Mouse (Mus musculus): ENCODE data around the gene Mrps23. TPM values are rescaled to one million over a fixed set of nuclear protein-coding genes. Genes with fewer than 3 reads are reported as not detected.
A peak's percentile ranks its signal among the peaks of the same experiment; 100 is the strongest.

The Mrps23 gene
- polyA plus RNA-seq, 1 experiment from 2014 or later: 105 TPM

- Histone ChIP-seq H3K4me2 (ENCODE audit: low read depth, low read length) (peak overlapping the region; percentile 77), H3K27me3 (ENCODE audit: control insufficient read depth, insufficient read depth, low read length) (no peaks in the 10 kb centered on the region), H3K4me3 (ENCODE audit: low read length) (peak overlapping the region; percentile 48), H3K36me3 (ENCODE audit: control insufficient read depth, insufficient read depth) (no peaks in the 10 kb centered on the region), H3K27ac (ENCODE audit: low read length) (peak overlapping the region; percentile 97), H3K9ac (ENCODE audit: low read length) (peak overlapping the region; percentile 44), H3K4me1 (ENCODE audit: control insufficient read depth, insufficient read depth, low read length) (peaks cover 67% of the 10 kb centered on the region), H3K9me3 (replicated peaks; ENCODE audit: control insufficient read depth, low read length) (no peaks in the 10 kb centered on the region)
- 1% methylated on average over 14 of the region's 15 CpGs for WGBS
- peak; percentile 54 for ATAC-seq (replicated peaks; ENCODE audit: extremely low read depth, insufficient read depth, low FRiP score)
These were observed 42.4 kb upstream of the Mrps23 start for GRCm38 (mm10) chr11:88161651-88162362.

GRCm38 (mm10) chr11:88162740-88163139, 41.4 kb upstream of the Mrps23 start:
- Histone ChIP-seq H3K27ac (ENCODE audit: low read length) (0 out of 2 replicates have a peak overlapping the region, but pooled peaks have one; percentile 11), H3K4me3 (ENCODE audit: low read length) (no peak overlapping the region), H3K36me3 (ENCODE audit: control insufficient read depth, insufficient read depth) (no peaks in the 10 kb centered on the region), H3K9me3 (replicated peaks; ENCODE audit: control insufficient read depth, low read length) (no peaks in the 10 kb centered on the region), H3K4me2 (ENCODE audit: low read depth, low read length) (no peak overlapping the region), H3K27me3 (ENCODE audit: control insufficient read depth, insufficient read depth, low read length) (no peaks in the 10 kb centered on the region), H3K4me1 (ENCODE audit: control insufficient read depth, insufficient read depth, low read length) (peaks cover 64% of the 10 kb centered on the region), H3K9ac (ENCODE audit: low read length) (no peak overlapping the region)
- ATAC-seq (replicated peaks; ENCODE audit: extremely low read depth, insufficient read depth, low FRiP score): no peak
- WGBS: 64% methylated on average over 4 of the region's 4 CpGs

DNA sequence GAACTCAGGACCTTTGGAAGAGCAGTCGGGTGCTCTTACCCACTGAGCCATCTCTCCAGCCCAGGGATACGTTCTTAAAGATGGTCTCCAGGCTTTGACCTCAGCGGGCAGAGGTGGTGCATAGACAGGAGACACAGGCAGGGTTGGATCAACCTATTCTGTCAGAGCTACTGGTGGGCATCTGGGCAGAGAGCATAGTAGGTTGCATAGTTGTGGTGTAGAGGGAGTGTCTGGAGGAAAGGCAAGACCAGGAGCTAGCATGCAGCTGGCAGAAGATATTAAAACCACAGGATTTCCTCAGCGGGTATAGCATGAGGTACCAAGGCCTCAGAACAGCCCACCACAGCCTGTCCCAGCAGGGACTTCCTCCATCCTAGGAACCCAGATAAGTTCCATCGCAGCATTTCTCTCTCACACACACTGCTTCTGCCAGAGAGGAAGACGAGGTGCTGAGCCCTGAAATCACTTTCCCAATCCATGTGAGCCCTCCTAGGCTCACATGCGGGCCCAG, 39.9 kb upstream of the Mrps23 start:
- H3K9me3 ChIP-seq (replicated peaks; ENCODE audit: control insufficient read depth, low read length): no peaks in the 10 kb centered on the region
- peak overlapping the region; percentile 97 for H3K27ac ChIP-seq (ENCODE audit: low read length)
- peaks cover 52% of the 10 kb centered on the region for H3K4me1 ChIP-seq (ENCODE audit: control insufficient read depth, insufficient read depth, low read length)
- 51% methylated on average over 7 of the region's 7 CpGs for WGBS
- peak overlapping the region; percentile 24; the same call in 1 of the 2 replicates for H3K4me2 ChIP-seq (ENCODE audit: low read depth, low read length)
- no peak for ATAC-seq (replicated peaks; ENCODE audit: extremely low read depth, insufficient read depth, low FRiP score)
- H3K27me3 ChIP-seq (ENCODE audit: control insufficient read depth, insufficient read depth, low read length): no peaks in the 10 kb centered on the region
- H3K9ac ChIP-seq (ENCODE audit: low read length): peak overlapping the region; percentile 69
- H3K36me3 ChIP-seq (ENCODE audit: control insufficient read depth, insufficient read depth): no peaks in the 10 kb centered on the region
- H3K4me3 ChIP-seq (ENCODE audit: low read length): no peak overlapping the region

DNA sequence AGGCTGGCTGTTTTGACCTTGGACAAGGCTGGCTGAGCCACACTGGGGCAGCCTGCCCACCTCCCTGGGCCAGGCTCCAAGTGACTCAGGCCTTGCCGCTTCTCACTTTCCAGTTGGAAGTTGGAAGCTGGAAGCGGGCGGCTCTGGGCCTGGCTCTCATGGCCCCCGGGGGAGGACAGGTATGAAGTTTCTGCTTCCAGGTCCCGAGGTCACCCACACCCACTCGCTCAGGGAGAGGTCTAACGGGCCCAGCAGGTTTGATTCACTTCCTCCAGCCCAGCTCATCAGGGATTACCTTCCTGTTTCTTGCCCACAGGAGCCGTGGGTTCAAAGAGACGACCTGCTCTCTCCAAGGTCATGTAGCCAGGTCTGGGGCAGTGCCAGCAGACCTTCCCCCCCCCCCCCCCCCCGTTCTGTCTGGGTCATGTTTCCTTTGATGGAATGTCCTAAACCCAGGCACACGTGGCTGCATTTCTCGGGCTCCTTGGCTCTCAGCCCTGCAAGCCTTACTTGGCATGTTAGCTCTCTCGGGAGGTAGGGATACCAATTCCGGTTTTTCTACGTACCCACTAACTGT, 39.3 kb upstream of the Mrps23 start:
- WGBS: 10% methylated on average over 15 of the region's 15 CpGs
- Histone ChIP-seq H3K9ac (ENCODE audit: low read length) (peak overlapping the region; percentile 69), H3K4me3 (ENCODE audit: low read length) (no peak overlapping the region)

DNA sequence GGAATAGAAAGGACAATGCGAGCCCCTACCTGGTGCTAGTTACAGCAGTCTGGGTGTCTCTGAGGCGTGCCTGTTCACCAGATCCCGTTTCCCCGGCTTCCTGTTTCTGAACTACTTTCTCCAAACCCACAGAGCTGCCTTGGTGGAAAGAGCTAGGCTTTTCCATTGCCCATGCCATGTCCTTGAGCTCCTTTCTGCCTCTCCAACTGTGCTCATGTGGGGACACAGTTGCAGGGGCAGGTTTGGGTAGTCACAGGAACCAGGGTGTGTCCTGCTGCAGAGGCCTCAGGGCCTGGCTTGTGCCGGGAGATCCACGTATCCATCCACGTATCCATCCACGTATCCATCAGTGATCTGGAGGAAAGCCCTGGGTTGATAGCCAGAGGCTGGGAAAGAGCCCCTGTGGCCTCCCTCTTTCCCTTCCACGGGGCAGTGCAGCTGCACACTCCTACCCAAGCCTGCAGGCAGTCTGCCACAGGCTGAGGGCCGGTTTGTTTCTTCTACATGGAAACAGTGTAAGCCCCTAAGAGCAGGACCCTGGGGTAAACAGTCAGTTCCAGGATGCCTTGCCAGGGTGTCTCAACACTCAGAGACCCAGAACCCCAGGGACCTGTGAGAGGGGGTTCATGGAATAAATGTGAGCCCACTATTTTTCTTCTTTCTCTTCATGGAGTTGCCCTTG, 38.4 kb upstream of the Mrps23 start:
- Histone ChIP-seq H3K4me3 (ENCODE audit: low read length) (no peak overlapping the region), H3K4me2 (ENCODE audit: low read depth, low read length) (peak overlapping the region; percentile 23), H3K4me1 (ENCODE audit: control insufficient read depth, insufficient read depth, low read length) (peaks cover 42% of the 10 kb centered on the region), H3K9me3 (replicated peaks; ENCODE audit: control insufficient read depth, low read length) (no peaks in the 10 kb centered on the region), H3K27me3 (ENCODE audit: control insufficient read depth, insufficient read depth, low read length) (no peaks in the 10 kb centered on the region; the same call in 1 of the 2 replicates), H3K9ac (ENCODE audit: low read length) (peak overlapping the region; percentile 65), H3K27ac (ENCODE audit: low read length) (peak overlapping the region; percentile 97), H3K36me3 (ENCODE audit: control insufficient read depth, insufficient read depth) (no peaks in the 10 kb centered on the region)
- ATAC-seq (replicated peaks; ENCODE audit: extremely low read depth, insufficient read depth, low FRiP score): no peak
- WGBS: 52% methylated on average over 10 of the region's 10 CpGs

More for the DNA sequence above, 39.3 kb upstream of the Mrps23 start:
- peaks cover 47% of the 10 kb centered on the region for H3K4me1 ChIP-seq (ENCODE audit: control insufficient read depth, insufficient read depth, low read length)
- H3K27me3 ChIP-seq (ENCODE audit: control insufficient read depth, insufficient read depth, low read length): no peaks in the 10 kb centered on the region; the same call in 1 of the 2 replicates
- no peaks in the 10 kb centered on the region for H3K36me3 ChIP-seq (ENCODE audit: control insufficient read depth, insufficient read depth)
- H3K9me3 ChIP-seq (replicated peaks; ENCODE audit: control insufficient read depth, low read length): no peaks in the 10 kb centered on the region
- peak overlapping the region; percentile 97 for H3K27ac ChIP-seq (ENCODE audit: low read length)
- ATAC-seq (replicated peaks; ENCODE audit: extremely low read depth, insufficient read depth, low FRiP score): peak; percentile 41
- H3K4me2 ChIP-seq (ENCODE audit: low read depth, low read length): peak overlapping the region; percentile 24

DNA sequence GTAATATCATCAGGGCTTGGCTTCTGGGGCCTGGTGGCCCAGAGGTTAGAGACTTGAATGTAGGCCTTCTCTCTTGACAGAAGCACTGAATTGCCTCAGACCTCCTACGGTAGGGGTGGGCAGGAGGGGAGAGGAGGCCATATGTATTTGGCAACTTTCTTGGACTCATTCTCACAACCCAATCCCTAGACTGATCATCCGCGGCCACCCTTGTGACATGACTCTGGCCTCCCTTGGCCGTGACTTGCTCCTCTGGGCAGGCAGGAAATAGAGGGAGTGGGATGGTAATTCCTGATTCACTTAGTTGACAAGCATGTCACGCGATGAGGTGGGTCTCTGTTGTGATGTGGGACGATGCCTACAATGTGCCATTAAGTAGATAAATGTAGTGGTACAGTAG, 37.7 kb upstream of the Mrps23 start:
- Histone ChIP-seq H3K4me3 (ENCODE audit: low read length) (no peak overlapping the region), H3K27me3 (ENCODE audit: control insufficient read depth, insufficient read depth, low read length) (no peaks in the 10 kb centered on the region; the same call in 1 of the 2 replicates), H3K9ac (ENCODE audit: low read length) (no peak overlapping the region), H3K27ac (ENCODE audit: low read length) (peak overlapping the region; percentile 97), H3K4me2 (ENCODE audit: low read depth, low read length) (no peak overlapping the region), H3K4me1 (ENCODE audit: control insufficient read depth, insufficient read depth, low read length) (peaks cover 38% of the 10 kb centered on the region), H3K9me3 (replicated peaks; ENCODE audit: control insufficient read depth, low read length) (no peaks in the 10 kb centered on the region), H3K36me3 (ENCODE audit: control insufficient read depth, insufficient read depth) (no peaks in the 10 kb centered on the region)
- WGBS: 89% methylated on average over 7 of the region's 7 CpGs
- ATAC-seq (replicated peaks; ENCODE audit: extremely low read depth, insufficient read depth, low FRiP score): no peak

DNA sequence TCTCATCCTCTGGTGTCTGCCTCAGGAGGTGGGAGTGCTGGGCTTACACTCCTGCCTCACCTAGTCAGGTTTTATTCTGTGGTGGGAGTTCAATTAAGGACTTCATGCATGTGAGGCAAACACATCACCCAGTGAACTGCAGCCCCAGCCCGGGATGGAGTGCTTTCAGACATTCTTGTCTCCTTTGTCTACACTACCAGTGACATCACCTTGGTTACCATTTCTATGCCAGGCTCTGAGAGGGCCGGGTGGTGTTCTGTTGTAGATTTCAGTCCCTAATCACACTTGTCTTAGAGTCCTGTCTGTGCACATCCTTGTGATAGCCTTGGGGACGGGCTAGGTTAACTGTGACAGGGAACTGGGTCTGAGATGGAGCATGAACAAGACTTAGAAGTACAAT, 35.6 kb upstream of the Mrps23 start:
- ATAC-seq (replicated peaks; ENCODE audit: extremely low read depth, insufficient read depth, low FRiP score): no peak
- peaks cover 45% of the 10 kb centered on the region for H3K4me1 ChIP-seq (ENCODE audit: control insufficient read depth, insufficient read depth, low read length)

GRCm38 (mm10) chr11:88169531-88170040, 34.6 kb upstream of the Mrps23 start:
- H3K4me2 ChIP-seq (ENCODE audit: low read depth, low read length): peak overlapping the region; percentile 24
- H3K36me3 ChIP-seq (ENCODE audit: control insufficient read depth, insufficient read depth): no peaks in the 10 kb centered on the region
- peak overlapping the region; percentile 1 for H3K9ac ChIP-seq (ENCODE audit: low read length)
- ATAC-seq (replicated peaks; ENCODE audit: extremely low read depth, insufficient read depth, low FRiP score): no peak
- no peak overlapping the region for H3K27ac ChIP-seq (ENCODE audit: low read length)
- WGBS: 32% methylated on average over 32 of the region's 32 CpGs
- peaks cover 44% of the 10 kb centered on the region for H3K4me1 ChIP-seq (ENCODE audit: control insufficient read depth, insufficient read depth, low read length)
- no peaks in the 10 kb centered on the region; the same call in 1 of the 2 replicates for H3K27me3 ChIP-seq (ENCODE audit: control insufficient read depth, insufficient read depth, low read length)
- peak overlapping the region; percentile 13; the same call in 1 of the 2 replicates for H3K4me3 ChIP-seq (ENCODE audit: low read length)
- no peaks in the 10 kb centered on the region for H3K9me3 ChIP-seq (replicated peaks; ENCODE audit: control insufficient read depth, low read length)

More for the DNA sequence above, 35.6 kb upstream of the Mrps23 start:
- Histone ChIP-seq H3K4me3 (ENCODE audit: low read length) (no peak overlapping the region), H3K27ac (ENCODE audit: low read length) (no peak overlapping the region), H3K4me2 (ENCODE audit: low read depth, low read length) (no peak overlapping the region), H3K27me3 (ENCODE audit: control insufficient read depth, insufficient read depth, low read length) (no peaks in the 10 kb centered on the region; the same call in 1 of the 2 replicates), H3K9me3 (replicated peaks; ENCODE audit: control insufficient read depth, low read length) (no peaks in the 10 kb centered on the region), H3K36me3 (ENCODE audit: control insufficient read depth, insufficient read depth) (no peaks in the 10 kb centered on the region), H3K9ac (ENCODE audit: low read length) (no peak overlapping the region)
- WGBS: 41% methylated on average over 3 of the region's 3 CpGs

All from heart, embryonic 16.5 days (tissue).